Mouse (Mus musculus) neural tube, embryonic 11.5 days (tissue): Measurements from ENCODE around the gene Mtpn. TPM values are rescaled to one million over a fixed set of nuclear protein-coding genes. Genes with fewer than 3 reads are reported as not detected.

ENCODE experiments used
- ATAC-seq: fragments of 200-750 bp; cut with Nextera tagmentation; 2 replicates; pipeline ENCODE4 v1.8.0; 2017; ENCODE audit warnings: moderate number of reproducible peaks, mild to moderate bottlenecking, moderate TSS enrichment, moderate library complexity; ENCODE audit not compliant: insufficient read depth, low FRiP score, low TSS enrichment
- DNase-seq: peaks from one replicate; pipeline ENCODE4 v3.0.0-alpha.2; 2015; ENCODE audit warnings: low spot score
- H3K27ac ChIP-seq: fragments of 300-500 bp; sonication (generic); 2 replicates; pipeline ENCODE4 v1.5.1; 2014; ENCODE audit warnings: low read depth, mild to moderate bottlenecking, low read length
- H3K27me3 ChIP-seq: fragments of 300-500 bp; sonication (generic); 2 replicates; pipeline ENCODE4 v1.6.1; 2014; ENCODE audit warnings: mild to moderate bottlenecking, low read length, mixed read lengths; ENCODE audit not compliant: control insufficient read depth, insufficient read depth
- H3K36me3 ChIP-seq: fragments of 300-500 bp; sonication (generic); 2 replicates; pipeline ENCODE4 v1.6.1; 2014; ENCODE audit warnings: mild to moderate bottlenecking, low read length, moderate library complexity, mixed read lengths; ENCODE audit not compliant: control insufficient read depth, insufficient read depth
- H3K4me1 ChIP-seq: fragments of 300-500 bp; sonication (generic); 2 replicates; pipeline ENCODE4 v1.6.1; 2014; ENCODE audit warnings: low read length, mixed read lengths; ENCODE audit not compliant: control insufficient read depth, insufficient read depth
- H3K4me2 ChIP-seq: fragments of 300-500 bp; sonication (generic); 2 replicates; pipeline ENCODE4 v1.6.1; 2014; ENCODE audit warnings: low read depth, mild to moderate bottlenecking, moderate library complexity
- H3K4me3 ChIP-seq: fragments of 300-500 bp; sonication (generic); 2 replicates; pipeline ENCODE4 v1.5.1; 2014; ENCODE audit warnings: low read depth, low read length
- H3K9ac ChIP-seq: fragments of 300-500 bp; sonication (generic); 2 replicates; pipeline ENCODE4 v1.6.1; 2014; ENCODE audit warnings: mild to moderate bottlenecking, low read length
- H3K9me3 ChIP-seq: fragments of 300-500 bp; sonication (generic); 2 replicates; pipeline ENCODE4 v1.6.1; 2016; ENCODE audit warnings: low read length; ENCODE audit not compliant: control insufficient read depth
- WGBS: fragments of 180-500 bp; shearing (Covaris S2); extraction: QIAGEN DNeasy Blood & Tissue Kit; methylation state at CpG from one replicate; pipeline ENCODE4 v1.1.7; 2014; 5-methylcytosine and 5-hydroxymethylcytosine counted together
- polyA plus RNA-seq: library from polyadenylated mRNA; unstranded; fragments of >200 nt; fragmentation: Nextera tagmentation; extraction: Ambion mirVana; gene quantifications from 2 replicates; pipeline ENCODE4 v1.2.1, GENCODE M21; 2014

The Mtpn gene
- polyA plus RNA-seq, 1 experiment from 2014 or later: 153 TPM

GRCm38 (mm10) chr6:35536021-35536420 is 3.7 kb downstream of the Mtpn start:
- no peaks in the 10 kb centered on the region for H3K9me3 ChIP-seq
- peaks cover 7% of the 10 kb centered on the region; the same call in 1 of the 2 replicates for H3K4me1 ChIP-seq
- H3K9ac ChIP-seq: no peak overlapping the region
- no peak for ATAC-seq
- H3K27ac ChIP-seq: no peak overlapping the region
- no peaks in the 10 kb centered on the region for H3K27me3 ChIP-seq
- WGBS: 93% methylated on average over 7 of the region's 7 CpGs
- H3K36me3 ChIP-seq: no peaks in the 10 kb centered on the region
- no peak overlapping the region for H3K4me2 ChIP-seq
- no peak overlapping the region for H3K4me3 ChIP-seq
- no peak for DNase-seq

GRCm38 (mm10) chr6:35513362-35513761 is 26.3 kb downstream of the Mtpn start:
- DNase-seq (no peak), ATAC-seq (no peak)
- Histone ChIP-seq H3K36me3 (peaks cover 2% of the 10 kb centered on the region), H3K4me1 (no peaks in the 10 kb centered on the region), H3K4me3 (no peak overlapping the region), H3K27ac (no peak overlapping the region), H3K9ac (no peak overlapping the region), H3K4me2 (no peak overlapping the region), H3K27me3 (no peaks in the 10 kb centered on the region), H3K9me3 (no peaks in the 10 kb centered on the region)

- DNase-seq: no peak
- ATAC-seq: no peak
- Histone ChIP-seq H3K27me3 (no peaks in the 10 kb centered on the region), H3K9ac (no peak overlapping the region), H3K4me1 (no peaks in the 10 kb centered on the region), H3K4me2 (no peak overlapping the region), H3K4me3 (no peak overlapping the region), H3K9me3 (no peaks in the 10 kb centered on the region), H3K27ac (no peak overlapping the region), H3K36me3 (no peaks in the 10 kb centered on the region)
- 97% methylated on average over 2 of the region's 2 CpGs for WGBS
Measured at GRCm38 (mm10) chr6:35504781-35505180, 34.9 kb downstream of the Mtpn start.

- H3K27ac ChIP-seq: no peak overlapping the region
Measured at GRCm38 (mm10) chr6:35502904-35503303, 36.8 kb downstream of the Mtpn start.

GRCm38 (mm10) chr6:35499978-35500667 is 39.6 kb downstream of the Mtpn start:
- Histone ChIP-seq H3K4me1 (no peaks in the 10 kb centered on the region), H3K9ac (no peak overlapping the region), H3K27ac (no peak overlapping the region), H3K27me3 (no peaks in the 10 kb centered on the region), H3K9me3 (no peaks in the 10 kb centered on the region), H3K36me3 (no peaks in the 10 kb centered on the region), H3K4me2 (no peak overlapping the region), H3K4me3 (no peak overlapping the region)
- ATAC-seq (no peak), DNase-seq (no peak)
- whole genome bisulfite sequencing: 94% methylated on average over 5 of the region's 5 CpGs

More at GRCm38 (mm10) chr6:35502904-35503303, 36.8 kb downstream of the Mtpn start:
- Histone ChIP-seq H3K9me3 (no peaks in the 10 kb centered on the region), H3K9ac (no peak overlapping the region), H3K4me2 (no peak overlapping the region), H3K36me3 (no peaks in the 10 kb centered on the region), H3K4me3 (no peak overlapping the region), H3K4me1 (no peaks in the 10 kb centered on the region), H3K27me3 (no peaks in the 10 kb centered on the region)
- WGBS: 90% methylated on average over 2 of the region's 2 CpGs
- no peak for ATAC-seq
- no peak for DNase-seq

GRCm38 (mm10) chr6:35497406-35497805 is 42.3 kb downstream of the Mtpn start:
- Histone ChIP-seq H3K4me3 (no peak overlapping the region), H3K27ac (no peak overlapping the region), H3K36me3 (no peaks in the 10 kb centered on the region), H3K27me3 (no peaks in the 10 kb centered on the region), H3K9me3 (no peaks in the 10 kb centered on the region), H3K4me2 (no peak overlapping the region), H3K9ac (no peak overlapping the region), H3K4me1 (no peaks in the 10 kb centered on the region)
- no peak for ATAC-seq
- WGBS: 92% methylated on average over 4 of the region's 4 CpGs
- no peak for DNase-seq

GRCm38 (mm10) chr6:35493851-35494250 is 45.8 kb downstream of the Mtpn start:
- no peaks in the 10 kb centered on the region for H3K36me3 ChIP-seq
- H3K27ac ChIP-seq: no peak overlapping the region
- H3K4me1 ChIP-seq: no peaks in the 10 kb centered on the region
- H3K4me3 ChIP-seq: no peak overlapping the region
- no peak overlapping the region for H3K4me2 ChIP-seq
- no peak overlapping the region for H3K9ac ChIP-seq
- 84% methylated on average over 6 of the region's 6 CpGs for WGBS
- no peak for DNase-seq
- no peak for ATAC-seq
- H3K27me3 ChIP-seq: no peaks in the 10 kb centered on the region
- H3K9me3 ChIP-seq: no peaks in the 10 kb centered on the region

GRCm38 (mm10) chr6:35479651-35480335 is 59.9 kb downstream of the Mtpn start:
- Histone ChIP-seq H3K27ac (no peak overlapping the region), H3K36me3 (no peaks in the 10 kb centered on the region), H3K27me3 (no peaks in the 10 kb centered on the region), H3K9me3 (no peaks in the 10 kb centered on the region), H3K4me1 (no peaks in the 10 kb centered on the region), H3K9ac (no peak overlapping the region), H3K4me3 (no peak overlapping the region), H3K4me2 (no peak overlapping the region)
- DNase-seq (no peak), ATAC-seq (no peak)
- 78% methylated on average over 5 of the region's 5 CpGs for WGBS

- Histone ChIP-seq H3K36me3 (no peaks in the 10 kb centered on the region), H3K4me3 (no peak overlapping the region), H3K27ac (no peak overlapping the region), H3K27me3 (no peaks in the 10 kb centered on the region), H3K4me1 (no peaks in the 10 kb centered on the region), H3K9me3 (no peaks in the 10 kb centered on the region), H3K9ac (no peak overlapping the region), H3K4me2 (no peak overlapping the region)
- 83% methylated on average over 1 of the region's 1 CpGs for WGBS
- DNase-seq: no peak
- ATAC-seq: no peak
Measured at GRCm38 (mm10) chr6:35476830-35477229, 62.9 kb downstream of the Mtpn start.
